Mouse (Mus musculus) CH12.LX (cell line): ENCODE measurements around the gene Fgd4.

ENCODE experiments used
- CHD2 ChIP-seq: IDR thresholded peaks from 2 replicates; pipeline ENCODE4 v1.6.1; 2011; ENCODE audit warnings: low read length, improper control_type of control experiment
- GABPA ChIP-seq: IDR thresholded peaks from 2 replicates; pipeline ENCODE4 v1.6.1; 2012; ENCODE audit warnings: low read depth, low read length, improper control_type of control experiment, inconsistent platforms; ENCODE audit not compliant: insufficient replicate concordance
- MEF2A ChIP-seq: IDR thresholded peaks from 2 replicates; pipeline ENCODE4 v1.6.1; 2014; ENCODE audit warnings: low read depth, mild to moderate bottlenecking, inconsistent platforms, low read length, improper control_type of control experiment, borderline replicate concordance
- POLR2A ChIP-seq: IDR thresholded peaks from 2 replicates; pipeline ENCODE4 v1.6.1; 2011; ENCODE audit warnings: low read depth, mild to moderate bottlenecking, improper control_type of control experiment, low read length
- UBTF ChIP-seq: IDR thresholded peaks from 2 replicates; pipeline ENCODE4 v1.6.1; 2012; ENCODE audit warnings: low read depth, mild to moderate bottlenecking, inconsistent platforms, low read length, improper control_type of control experiment, moderate library complexity

DNA sequence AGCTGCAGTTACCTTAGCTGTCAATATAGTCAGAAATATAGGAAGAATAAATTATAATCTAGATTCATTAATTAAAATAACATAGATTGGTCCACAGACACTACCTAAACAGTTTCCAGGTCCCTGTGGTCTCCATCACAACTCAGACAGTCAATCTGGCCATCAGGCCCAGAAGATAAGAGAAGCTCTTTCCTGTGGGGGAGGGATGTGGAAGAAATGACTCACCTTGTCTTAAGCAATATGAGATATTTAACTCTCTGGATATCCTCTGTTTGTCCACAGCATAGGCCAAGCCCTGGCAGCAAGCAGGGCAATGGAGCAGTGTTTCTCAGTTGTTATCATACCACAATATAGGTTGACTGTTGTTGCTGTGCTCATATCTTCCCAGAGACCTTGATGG is 33.4 kb upstream of the Fgd4 start:
- TF ChIP-seq GABPA, result no peak
- TF ChIP-seq CHD2, result no peak
- no peak for TF ChIP-seq MEF2A
- no peak for TF ChIP-seq POLR2A
- TF ChIP-seq UBTF, result no peak
